Mouse (Mus musculus) limb, embryonic 14.5 days (tissue): ENCODE results near the gene Rsph14. TPM values are rescaled to one million over a fixed set of nuclear protein-coding genes. Genes with fewer than 3 reads are reported as not detected.

Source experiments
- ATAC-seq: fragments of 200-750 bp; cut with Nextera tagmentation; 2 replicates; pipeline ENCODE4 v1.8.0; 2017; ENCODE audit warnings: low read depth, moderate number of reproducible peaks, moderate TSS enrichment; ENCODE audit not compliant: low FRiP score
- DNase-seq: peaks from one replicate; pipeline ENCODE4 v3.0.0-alpha.2; 2015; ENCODE audit warnings: low spot score
- H3K27ac ChIP-seq: fragments of 300-500 bp; sonication (generic); replicated peaks from 2 replicates; pipeline ENCODE4 v1.5.1; 2014; ENCODE audit warnings: low read depth, mild to moderate bottlenecking, low read length, moderate library complexity, mixed read lengths
- H3K27me3 ChIP-seq: fragments of 300-500 bp; sonication (generic); 2 replicates; pipeline ENCODE4 v1.6.1; 2014; ENCODE audit warnings: low read length, mixed read lengths; ENCODE audit not compliant: control insufficient read depth, insufficient read depth
- H3K36me3 ChIP-seq: fragments of 300-500 bp; sonication (generic); 2 replicates; pipeline ENCODE4 v1.6.1; 2014; ENCODE audit warnings: mild to moderate bottlenecking, low read length, moderate library complexity, mixed read lengths; ENCODE audit not compliant: control insufficient read depth, insufficient read depth
- H3K4me1 ChIP-seq: fragments of 300-500 bp; sonication (generic); 2 replicates; pipeline ENCODE4 v1.6.1; 2014; ENCODE audit warnings: antibody characterized with exemption, low read length, mixed read lengths; ENCODE audit not compliant: control insufficient read depth, insufficient read depth
- H3K4me2 ChIP-seq: fragments of 300-500 bp; sonication (generic); replicated peaks from 2 replicates; pipeline ENCODE4 v1.6.1; 2014; ENCODE audit warnings: low read depth, mild to moderate bottlenecking, low read length, moderate library complexity; ENCODE audit not compliant: severe bottlenecking
- H3K4me3 ChIP-seq: fragments of 300-500 bp; sonication (generic); replicated peaks from 2 replicates; pipeline ENCODE4 v1.5.1; 2014; ENCODE audit warnings: low read length
- H3K9ac ChIP-seq: fragments of 300-500 bp; sonication (generic); 2 replicates; pipeline ENCODE4 v1.6.1; 2014; ENCODE audit warnings: mild to moderate bottlenecking, low read depth, low read length, moderate library complexity; ENCODE audit not compliant: severe bottlenecking
- H3K9me3 ChIP-seq: fragments of 300-500 bp; sonication (generic); 2 replicates; pipeline ENCODE4 v1.6.1; 2016; ENCODE audit warnings: low read length; ENCODE audit not compliant: control insufficient read depth
- POLR2A ChIP-seq: fragments of 200-500 bp; IDR thresholded peaks from 2 replicates; pipeline ENCODE4 v1.8.0; 2012; ENCODE audit warnings: inconsistent platforms, mild to moderate bottlenecking, moderate library complexity, borderline replicate concordance; ENCODE audit not compliant: insufficient read depth, insufficient read length; ENCODE audit errors: extremely low read depth
- WGBS: fragments of 180-500 bp; shearing (Covaris S2); extraction: QIAGEN DNeasy Blood & Tissue Kit; methylation state at CpG from one replicate; pipeline ENCODE4 v1.1.7; 2014; 5-methylcytosine and 5-hydroxymethylcytosine counted together
- polyA plus RNA-seq, 2 experiments: library from polyadenylated mRNA; depleted of rRNA in 1 of 2; stranded (reverse) in 1 of 2; unstranded in 1 of 2; fragments of >200 nt; fragmentation: Nextera tagmentation in 1 of 2; extraction: Ambion mirVana in 1 of 2; gene quantifications; 2 replicates each; pipeline versions ENCODE4 v1.2.1 to v1.2.3; 2012 to 2014

Rsph14 gene
- polyA plus RNA-seq, 2 experiments: not detected

- Histone ChIP-seq H3K4me2 (no peak overlapping the region), H3K27me3 (no peaks in the 10 kb centered on the region), H3K4me3 (no peak overlapping the region), H3K36me3 (no peaks in the 10 kb centered on the region), H3K27ac (no peak overlapping the region), H3K4me1 (no peaks in the 10 kb centered on the region), H3K9me3 (no peaks in the 10 kb centered on the region), H3K9ac (no peak overlapping the region)
- WGBS: 63% methylated on average over 8 of the region's 8 CpGs
- no peak for TF ChIP-seq POLR2A
- ATAC-seq (no peak), DNase-seq (no peak)
Observed at GRCm38 (mm10) chr10:75026491-75026890, 5.9 kb downstream of the Rsph14 start.

GRCm38 (mm10) chr10:75021138-75021537, 11.2 kb downstream of the Rsph14 start:
- H3K36me3 ChIP-seq: no peaks in the 10 kb centered on the region
- no peaks in the 10 kb centered on the region for H3K27me3 ChIP-seq
- H3K4me3 ChIP-seq: no peak overlapping the region
- no peaks in the 10 kb centered on the region for H3K4me1 ChIP-seq
- 15% methylated on average over 6 of the region's 6 CpGs for WGBS
- no peak overlapping the region for H3K27ac ChIP-seq
- no peak for TF ChIP-seq POLR2A
- DNase-seq (peak; percentile 72), ATAC-seq (peak; percentile 56; the same call in 1 of the 2 replicates)
- H3K4me2 ChIP-seq: no peak overlapping the region
- H3K9ac ChIP-seq: no peak overlapping the region
- H3K9me3 ChIP-seq: no peaks in the 10 kb centered on the region

GRCm38 (mm10) chr10:75020271-75020670, 12.1 kb downstream of the Rsph14 start:
- no peaks in the 10 kb centered on the region for H3K36me3 ChIP-seq
- H3K27me3 ChIP-seq: no peaks in the 10 kb centered on the region
- H3K4me3 ChIP-seq: no peak overlapping the region
- no peak for ATAC-seq
- no peaks in the 10 kb centered on the region for H3K9me3 ChIP-seq
- no peak overlapping the region for H3K27ac ChIP-seq
- H3K9ac ChIP-seq: no peak overlapping the region
- H3K4me2 ChIP-seq: no peak overlapping the region
- no peak for DNase-seq
- H3K4me1 ChIP-seq: no peaks in the 10 kb centered on the region; the same call in 1 of the 2 replicates
- WGBS: 53% methylated on average over 2 of the region's 2 CpGs
- no peak for TF ChIP-seq POLR2A

- no peak for ATAC-seq
- Histone ChIP-seq H3K9me3 (no peaks in the 10 kb centered on the region), H3K4me2 (no peak overlapping the region), H3K27me3 (no peaks in the 10 kb centered on the region), H3K27ac (no peak overlapping the region), H3K9ac (no peak overlapping the region), H3K36me3 (no peaks in the 10 kb centered on the region), H3K4me3 (no peak overlapping the region), H3K4me1 (no peaks in the 10 kb centered on the region; the same call in 1 of the 2 replicates)
- no peak for DNase-seq
- WGBS: 84% methylated on average over 4 of the region's 4 CpGs
- TF ChIP-seq POLR2A: no peak
Observed at GRCm38 (mm10) chr10:75016481-75016880, 15.9 kb downstream of the Rsph14 start.

- Histone ChIP-seq H3K4me2 (no peak overlapping the region), H3K27me3 (no peaks in the 10 kb centered on the region), H3K4me1 (no peaks in the 10 kb centered on the region; the same call in 1 of the 2 replicates), H3K27ac (no peak overlapping the region), H3K9ac (no peak overlapping the region), H3K9me3 (no peaks in the 10 kb centered on the region), H3K36me3 (no peaks in the 10 kb centered on the region), H3K4me3 (no peak overlapping the region)
- DNase-seq: no peak
- no peak for ATAC-seq
- 62% methylated on average over 14 of the region's 14 CpGs for WGBS
- TF ChIP-seq POLR2A: no peak
Observed at GRCm38 (mm10) chr10:75015465-75015864, 16.9 kb downstream of the Rsph14 start.

GRCm38 (mm10) chr10:75010704-75011103, 21.7 kb downstream of the Rsph14 start:
- 86% methylated on average over 15 of the region's 15 CpGs for WGBS
- H3K27ac ChIP-seq: no peak overlapping the region
- no peaks in the 10 kb centered on the region for H3K27me3 ChIP-seq
- TF ChIP-seq POLR2A: no peak
- H3K36me3 ChIP-seq: no peaks in the 10 kb centered on the region
- no peaks in the 10 kb centered on the region for H3K9me3 ChIP-seq
- H3K4me1 ChIP-seq: no peaks in the 10 kb centered on the region; the same call in 1 of the 2 replicates
- DNase-seq (no peak), ATAC-seq (no peak)
- no peak overlapping the region for H3K9ac ChIP-seq
- H3K4me3 ChIP-seq: no peak overlapping the region
- no peak overlapping the region for H3K4me2 ChIP-seq
